Mouse (Mus musculus): ENCODE results near the gene Zfp987. TPM values are rescaled to one million over a fixed set of nuclear protein-coding genes. Genes with fewer than 3 reads are reported as not detected.
A peak's percentile ranks its signal among the peaks of the same experiment; 100 is the strongest.
"Not testable (repeated sequence)": the region's sequence is repeated elsewhere in the genome, so short reads cannot be mapped to it uniquely, and the experiment has no call there.

The Zfp987 gene
- polyA plus RNA-seq, 1 experiment from 2014 or later, result 0.21 TPM

- not testable (repeated sequence) for H3K4me1 ChIP-seq (ENCODE audit: control insufficient read depth, insufficient read depth, low read length); ATAC-seq (ENCODE audit: low read depth); H3K9ac ChIP-seq (replicated peaks; ENCODE audit: low read depth, low read length); H3K27ac ChIP-seq (ENCODE audit: low read depth, low read length); H3K36me3 ChIP-seq (ENCODE audit: control insufficient read depth, insufficient read depth, low read length); H3K4me3 ChIP-seq (ENCODE audit: low read depth, low read length); H3K27me3 ChIP-seq (ENCODE audit: control insufficient read depth, insufficient read depth, low read length); H3K4me2 ChIP-seq (ENCODE audit: low read depth, low read length)
- H3K9me3 ChIP-seq (ENCODE audit: control insufficient read depth, low read length), result peaks cover 16% of the 10 kb centered on the region
- WGBS, result 83% methylated on average over 6 of the region's 6 CpGs
Measured at GRCm38 (mm10) chr4:146063001-146063400, 34.1 kb upstream of the Zfp987 start.

- H3K36me3 ChIP-seq (ENCODE audit: control insufficient read depth, insufficient read depth, low read length); ATAC-seq (ENCODE audit: low read depth); H3K4me2 ChIP-seq (ENCODE audit: low read depth, low read length); H3K4me3 ChIP-seq (ENCODE audit: low read depth, low read length); H3K27ac ChIP-seq (ENCODE audit: low read depth, low read length); H3K9ac ChIP-seq (replicated peaks; ENCODE audit: low read depth, low read length); H3K4me1 ChIP-seq (ENCODE audit: control insufficient read depth, insufficient read depth, low read length); H3K27me3 ChIP-seq (ENCODE audit: control insufficient read depth, insufficient read depth, low read length): not testable (repeated sequence)
- 90% methylated on average over 15 of the region's 15 CpGs for WGBS
- H3K9me3 ChIP-seq (ENCODE audit: control insufficient read depth, low read length), result peaks cover 15% of the 10 kb centered on the region
Measured at GRCm38 (mm10) chr4:146063621-146064020, 33.5 kb upstream of the Zfp987 start.

GRCm38 (mm10) chr4:146064807-146065206 lies 32.3 kb upstream of the Zfp987 start:
- not testable (repeated sequence) for ATAC-seq (ENCODE audit: low read depth); H3K36me3 ChIP-seq (ENCODE audit: control insufficient read depth, insufficient read depth, low read length); H3K27me3 ChIP-seq (ENCODE audit: control insufficient read depth, insufficient read depth, low read length); H3K4me3 ChIP-seq (ENCODE audit: low read depth, low read length); H3K4me2 ChIP-seq (ENCODE audit: low read depth, low read length); H3K9ac ChIP-seq (replicated peaks; ENCODE audit: low read depth, low read length); H3K27ac ChIP-seq (ENCODE audit: low read depth, low read length); H3K4me1 ChIP-seq (ENCODE audit: control insufficient read depth, insufficient read depth, low read length)
- H3K9me3 ChIP-seq (ENCODE audit: control insufficient read depth, low read length), result peaks cover 11% of the 10 kb centered on the region
- WGBS, result 86% methylated on average over 4 of the region's 5 CpGs

- not testable (repeated sequence) for H3K27ac ChIP-seq (ENCODE audit: low read depth, low read length); H3K4me2 ChIP-seq (ENCODE audit: low read depth, low read length); ATAC-seq (ENCODE audit: low read depth); H3K4me1 ChIP-seq (ENCODE audit: control insufficient read depth, insufficient read depth, low read length); H3K9ac ChIP-seq (replicated peaks; ENCODE audit: low read depth, low read length); H3K27me3 ChIP-seq (ENCODE audit: control insufficient read depth, insufficient read depth, low read length); H3K9me3 ChIP-seq (ENCODE audit: control insufficient read depth, low read length); H3K36me3 ChIP-seq (ENCODE audit: control insufficient read depth, insufficient read depth, low read length)
- H3K4me3 ChIP-seq (ENCODE audit: low read depth, low read length), result 0 out of 2 replicates have a peak overlapping the region, but pooled peaks have one; percentile 20
- 39% methylated on average over 39 of the region's 45 CpGs for WGBS
Measured at GRCm38 (mm10) chr4:146066932-146067580, 30.0 kb upstream of the Zfp987 start.

GRCm38 (mm10) chr4:146067594-146067993 lies 29.5 kb upstream of the Zfp987 start:
- WGBS, result 20% methylated on average over 48 of the region's 55 CpGs
- not testable (repeated sequence) for H3K9me3 ChIP-seq (ENCODE audit: control insufficient read depth, low read length); H3K36me3 ChIP-seq (ENCODE audit: control insufficient read depth, insufficient read depth, low read length); ATAC-seq (ENCODE audit: low read depth); H3K9ac ChIP-seq (replicated peaks; ENCODE audit: low read depth, low read length); H3K27ac ChIP-seq (ENCODE audit: low read depth, low read length); H3K4me1 ChIP-seq (ENCODE audit: control insufficient read depth, insufficient read depth, low read length); H3K27me3 ChIP-seq (ENCODE audit: control insufficient read depth, insufficient read depth, low read length)
- 0 out of 2 replicates have a peak overlapping the region, but pooled peaks have one; percentile 14 for H3K4me2 ChIP-seq (ENCODE audit: low read depth, low read length)
- H3K4me3 ChIP-seq (ENCODE audit: low read depth, low read length), result peak overlapping the region; percentile 20; the same call in 1 of the 2 replicates

GRCm38 (mm10) chr4:146073264-146073663 lies 23.8 kb upstream of the Zfp987 start:
- not testable (repeated sequence) for H3K4me3 ChIP-seq (ENCODE audit: low read depth, low read length); H3K27ac ChIP-seq (ENCODE audit: low read depth, low read length); H3K4me2 ChIP-seq (ENCODE audit: low read depth, low read length); H3K4me1 ChIP-seq (ENCODE audit: control insufficient read depth, insufficient read depth, low read length); H3K27me3 ChIP-seq (ENCODE audit: control insufficient read depth, insufficient read depth, low read length); ATAC-seq (ENCODE audit: low read depth); H3K9ac ChIP-seq (replicated peaks; ENCODE audit: low read depth, low read length); H3K9me3 ChIP-seq (ENCODE audit: control insufficient read depth, low read length); H3K36me3 ChIP-seq (ENCODE audit: control insufficient read depth, insufficient read depth, low read length)
- WGBS, result 85% methylated on average over 5 of the region's 7 CpGs

GRCm38 (mm10) chr4:146101448-146101847 lies 4.3 kb downstream of the Zfp987 start:
- not testable (repeated sequence) for H3K9me3 ChIP-seq (ENCODE audit: control insufficient read depth, low read length); H3K4me2 ChIP-seq (ENCODE audit: low read depth, low read length); H3K36me3 ChIP-seq (ENCODE audit: control insufficient read depth, insufficient read depth, low read length); H3K4me1 ChIP-seq (ENCODE audit: control insufficient read depth, insufficient read depth, low read length); H3K27ac ChIP-seq (ENCODE audit: low read depth, low read length); H3K27me3 ChIP-seq (ENCODE audit: control insufficient read depth, insufficient read depth, low read length); H3K4me3 ChIP-seq (ENCODE audit: low read depth, low read length); H3K9ac ChIP-seq (replicated peaks; ENCODE audit: low read depth, low read length); ATAC-seq (ENCODE audit: low read depth)
- 46% methylated on average over 3 of the region's 3 CpGs for WGBS

- not testable (repeated sequence) for H3K4me2 ChIP-seq (ENCODE audit: low read depth, low read length); H3K27ac ChIP-seq (ENCODE audit: low read depth, low read length); H3K9ac ChIP-seq (replicated peaks; ENCODE audit: low read depth, low read length); H3K36me3 ChIP-seq (ENCODE audit: control insufficient read depth, insufficient read depth, low read length); H3K4me3 ChIP-seq (ENCODE audit: low read depth, low read length); H3K9me3 ChIP-seq (ENCODE audit: control insufficient read depth, low read length); H3K4me1 ChIP-seq (ENCODE audit: control insufficient read depth, insufficient read depth, low read length); H3K27me3 ChIP-seq (ENCODE audit: control insufficient read depth, insufficient read depth, low read length); ATAC-seq (ENCODE audit: low read depth)
- WGBS, result no CpG with 5 or more reads among the region's 6 CpGs
Measured at GRCm38 (mm10) chr4:146156524-146156923, 59.4 kb downstream of the Zfp987 start, which contains the start of gene Zfp600. Gene Zfp600, plus strand, starts transcription at chr4:146156824.

GRCm38 (mm10) chr4:146162893-146163292 lies 65.8 kb downstream of the Zfp987 start:
- H3K36me3 ChIP-seq (ENCODE audit: control insufficient read depth, insufficient read depth, low read length); H3K4me2 ChIP-seq (ENCODE audit: low read depth, low read length); H3K9ac ChIP-seq (replicated peaks; ENCODE audit: low read depth, low read length); H3K9me3 ChIP-seq (ENCODE audit: control insufficient read depth, low read length); H3K27ac ChIP-seq (ENCODE audit: low read depth, low read length); H3K27me3 ChIP-seq (ENCODE audit: control insufficient read depth, insufficient read depth, low read length); ATAC-seq (ENCODE audit: low read depth); H3K4me1 ChIP-seq (ENCODE audit: control insufficient read depth, insufficient read depth, low read length); H3K4me3 ChIP-seq (ENCODE audit: low read depth, low read length): not testable (repeated sequence)
- WGBS, result 94% methylated on average over 2 of the region's 4 CpGs
